Mouse (Mus musculus) layer of hippocampus, adult 9-10 months (tissue): ENCODE measurements around the gene Focad.

Experiments used
- DNase-seq: peaks from one replicate; pipeline ENCODE4 v3.0.0; 2022; ENCODE audit warnings: low spot score

Gene Focad

DNA sequence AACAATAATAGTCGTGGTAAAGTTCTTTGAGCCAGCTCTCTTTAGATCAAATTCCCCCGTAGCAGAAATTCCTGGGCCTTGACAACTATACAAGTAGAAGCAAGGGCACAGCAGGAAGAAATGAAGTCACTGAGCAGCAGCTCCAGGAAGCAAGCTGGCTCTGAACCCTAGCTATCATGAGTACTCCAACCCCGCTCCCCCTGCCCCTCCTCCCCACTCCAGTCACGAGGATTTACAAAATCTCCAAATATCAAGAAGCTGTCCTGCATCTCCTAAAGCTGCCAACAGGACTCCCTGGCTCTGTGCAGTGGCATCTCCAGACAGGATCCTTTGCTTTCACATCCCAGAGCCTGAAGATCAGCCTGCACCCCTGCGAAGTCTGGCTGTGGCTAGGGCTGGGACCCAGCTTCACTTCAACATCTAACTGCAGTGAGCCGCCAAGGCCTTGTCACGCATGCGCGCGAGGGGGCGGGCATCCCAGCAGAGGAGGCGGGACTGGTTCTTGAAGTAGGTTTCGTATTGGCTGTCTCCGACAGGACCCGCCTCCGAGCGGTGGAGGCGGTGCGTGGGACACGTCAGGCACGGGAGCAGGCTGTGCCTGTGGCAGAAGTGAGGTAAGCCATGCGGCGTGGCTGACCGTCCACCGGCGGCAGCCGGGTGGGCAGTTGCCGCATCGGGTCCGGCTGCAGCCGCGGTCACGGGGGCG is at the start of gene Focad:
Focad (plus strand) TSS at position 568 of the 706 bp plus-strand sequence.
- peak; percentile 92 for DNase-seq

DNA sequence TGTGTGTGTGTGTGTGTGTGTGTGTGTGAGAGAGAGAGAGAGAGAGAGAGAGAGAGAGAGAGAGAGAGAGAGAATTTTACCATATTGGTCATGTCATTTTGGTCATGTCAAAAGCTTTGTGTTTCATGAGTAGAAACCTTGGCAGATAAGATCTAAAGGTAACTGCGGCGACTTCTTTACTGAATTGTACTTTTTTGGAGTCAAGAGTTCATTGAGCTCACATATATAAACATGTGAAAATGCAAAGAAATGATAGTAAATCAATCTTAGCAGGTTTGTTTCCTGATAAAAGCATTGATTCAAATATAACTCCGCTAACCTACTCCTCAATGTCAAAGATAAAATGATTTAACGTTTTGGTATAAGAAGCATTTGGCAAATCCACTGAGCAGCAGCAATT is 49.3 kb upstream of the Focad start:
- no peak for DNase-seq

DNA sequence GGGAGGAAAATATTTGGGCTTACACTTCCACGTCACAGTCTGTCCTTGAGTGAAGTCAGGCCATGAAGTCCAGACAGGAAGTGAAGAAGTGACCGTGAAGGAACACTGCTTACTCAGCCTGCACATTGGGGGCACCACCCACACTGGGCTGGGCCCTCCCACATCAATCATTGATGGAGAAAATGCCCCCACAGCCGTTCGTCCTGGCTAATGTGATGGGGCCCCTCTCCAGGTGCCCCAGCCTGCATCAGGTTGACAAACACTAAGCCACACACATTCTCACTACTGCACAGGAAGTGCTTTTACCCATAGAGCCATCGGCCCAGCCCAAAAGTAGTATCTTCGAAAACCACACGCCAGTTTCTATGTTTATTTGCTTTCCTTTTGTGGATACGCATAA is 48.1 kb upstream of the Focad start:
- DNase-seq, result no peak

DNA sequence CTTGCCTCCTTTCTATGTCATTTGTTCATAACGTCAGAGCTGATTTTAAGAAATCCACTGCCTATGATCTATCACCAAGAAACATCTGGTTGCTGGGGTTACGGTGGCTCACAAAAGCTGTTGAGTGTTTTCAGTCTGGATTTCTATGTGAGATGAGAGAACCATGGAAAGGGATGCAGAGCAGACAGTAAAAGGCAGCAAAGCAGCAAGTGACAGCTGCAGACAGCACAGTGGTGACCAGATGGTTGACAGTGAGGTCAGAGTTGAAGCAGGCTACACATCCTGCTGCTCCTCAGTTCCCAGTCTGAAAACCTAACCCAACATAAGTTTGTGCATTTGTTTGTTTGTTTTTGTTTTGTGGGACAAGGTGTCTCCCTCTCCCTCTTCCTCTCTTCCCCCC is 19.0 kb upstream of the Focad start:
- no peak for DNase-seq

- DNase-seq, result no peak
Observed at GRCm38 (mm10) chr4:88078983-88079382, 15.4 kb upstream of the Focad start.

- no peak for DNase-seq
Observed at GRCm38 (mm10) chr4:88081417-88081816, 13.0 kb upstream of the Focad start.

DNA sequence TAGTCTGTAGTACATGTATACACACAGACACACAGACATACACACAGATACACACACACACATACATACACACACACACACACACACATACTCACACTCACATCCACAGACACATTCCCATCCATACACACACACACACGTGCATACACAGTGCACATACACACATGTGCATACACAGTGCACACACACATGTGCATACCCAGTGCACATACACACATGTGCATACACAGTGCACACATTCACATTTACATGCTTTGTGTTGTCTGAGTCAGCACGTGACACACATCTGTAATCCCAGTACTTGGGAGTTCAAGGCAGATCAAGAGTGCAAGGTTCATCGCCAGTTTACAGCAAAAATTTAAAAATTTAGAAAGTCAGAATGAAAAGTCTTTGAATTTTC is 12.5 kb upstream of the Focad start:
- DNase-seq, result no peak

DNA sequence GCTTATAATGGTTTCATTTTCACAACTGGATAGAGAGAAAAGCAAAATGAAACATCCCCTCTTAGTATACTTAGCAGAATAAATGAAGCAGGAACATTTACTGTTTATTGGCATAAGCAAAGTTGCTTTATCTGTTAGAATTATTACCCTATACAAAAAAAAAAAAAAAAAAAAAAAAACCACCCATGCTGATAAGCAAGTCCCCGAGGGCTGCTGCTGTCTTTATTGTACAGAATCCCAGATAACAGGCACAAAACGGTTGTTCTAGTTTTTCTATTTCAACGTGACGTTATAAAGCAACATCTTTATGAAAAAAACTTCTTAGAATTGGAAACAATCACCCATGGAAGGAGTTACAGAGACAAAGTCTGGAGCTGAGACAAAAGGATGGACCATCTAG is 12.0 kb upstream of the Focad start:
- no peak for DNase-seq

- DNase-seq, result no peak
Observed at GRCm38 (mm10) chr4:88083781-88084180, 10.6 kb upstream of the Focad start.

DNA sequence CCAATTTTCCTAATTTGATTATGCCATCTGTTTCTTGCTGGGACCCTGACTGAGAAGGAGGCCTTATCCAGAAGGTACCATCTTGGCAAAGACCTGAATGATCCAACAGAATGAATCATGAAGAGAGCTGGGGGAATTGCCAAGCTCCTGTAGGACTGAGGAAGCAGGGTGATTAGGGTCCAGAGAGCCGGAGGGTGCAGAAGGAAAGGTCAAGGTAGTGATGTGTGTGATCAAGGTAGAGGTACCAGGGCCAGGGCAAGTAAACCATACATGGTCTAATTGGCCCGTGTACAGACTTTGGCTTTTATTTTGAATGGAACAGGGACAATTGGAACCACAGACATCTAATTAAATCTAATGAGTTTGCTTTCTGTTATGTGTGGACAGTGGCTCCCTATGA is 4.1 kb upstream of the Focad start:
- no peak for DNase-seq

DNA sequence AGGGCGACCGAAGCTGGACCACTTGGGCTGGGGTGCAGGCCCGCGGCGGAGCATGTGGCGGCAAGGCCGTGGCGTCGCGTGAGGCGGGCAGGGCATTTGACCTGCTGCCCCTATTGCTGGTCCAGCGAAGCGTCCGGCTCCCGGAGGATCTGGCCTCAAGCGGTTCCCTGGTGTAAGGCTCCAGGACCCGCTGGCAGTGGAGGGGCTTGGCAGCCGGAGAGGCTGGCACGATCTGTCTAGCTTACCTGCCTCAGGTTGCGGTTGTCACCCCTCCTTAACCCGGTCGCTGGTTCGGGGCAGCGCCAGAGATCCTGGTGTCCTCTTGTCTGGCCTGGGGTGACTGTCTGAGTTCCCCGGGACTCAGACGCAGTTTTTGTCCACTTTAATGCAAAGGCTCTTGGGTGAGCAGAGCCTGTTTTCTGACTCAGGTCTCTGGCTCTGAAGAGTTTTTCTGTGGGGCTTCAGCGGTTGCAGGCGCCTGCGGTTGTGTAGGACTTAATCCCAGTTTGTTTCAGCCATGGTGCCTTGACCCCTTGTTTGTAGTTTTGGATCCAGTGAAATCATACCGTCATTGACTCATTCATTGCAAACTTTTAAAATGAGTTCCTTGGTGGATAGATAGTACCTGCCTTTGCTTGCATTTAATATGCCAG is 465 bp downstream of the Focad start:
- no peak for DNase-seq

DNA sequence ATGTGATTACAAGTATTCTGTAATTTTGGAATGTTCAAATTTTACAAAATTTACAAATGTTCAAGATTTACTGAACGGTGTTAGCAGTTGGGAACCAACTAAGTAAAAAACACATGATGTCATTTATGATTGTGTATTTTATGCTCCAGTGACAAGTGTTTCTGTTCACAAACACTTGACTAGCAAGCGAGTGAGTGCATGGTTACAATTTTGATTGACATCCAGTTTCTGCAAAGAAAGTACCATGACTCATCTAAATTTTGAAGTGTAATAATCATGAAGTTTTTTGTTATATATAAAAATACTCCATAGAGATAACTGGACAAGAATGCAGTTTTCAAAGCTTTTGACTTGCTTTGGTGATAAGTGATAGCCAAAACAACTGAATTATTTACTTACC is 1.3 kb downstream of the Focad start:
- no peak for DNase-seq

GRCm38 (mm10) chr4:88108585-88108984 is 14.2 kb downstream of the Focad start:
- DNase-seq, result no peak

- DNase-seq, result no peak
Observed at GRCm38 (mm10) chr4:88117331-88117730, 22.9 kb downstream of the Focad start.

GRCm38 (mm10) chr4:88117942-88118341 is 23.5 kb downstream of the Focad start:
- DNase-seq, result no peak

GRCm38 (mm10) chr4:88118750-88119395 is 24.4 kb downstream of the Focad start:
- DNase-seq, result no peak

GRCm38 (mm10) chr4:88120091-88120490 is 25.7 kb downstream of the Focad start:
- no peak for DNase-seq

DNA sequence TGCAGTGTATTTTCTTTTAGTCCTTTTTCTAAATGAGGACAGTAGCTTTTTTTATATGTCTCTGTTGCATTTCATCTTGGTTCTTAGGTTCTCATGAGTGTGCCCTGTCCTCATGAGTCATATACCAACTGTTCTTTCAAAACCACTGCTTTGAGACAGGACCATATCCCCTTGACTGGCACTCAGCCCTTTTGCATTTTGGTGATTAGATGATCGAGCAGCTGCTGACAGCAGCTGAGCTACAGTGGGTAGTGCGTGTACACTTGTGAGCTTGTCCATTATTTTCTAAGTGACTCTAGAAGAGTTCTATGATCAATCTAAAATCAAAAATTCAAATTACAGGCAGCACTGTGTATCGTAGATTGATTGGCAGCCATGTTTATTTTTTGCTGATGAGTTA is 28.0 kb downstream of the Focad start:
- DNase-seq, result no peak

DNA sequence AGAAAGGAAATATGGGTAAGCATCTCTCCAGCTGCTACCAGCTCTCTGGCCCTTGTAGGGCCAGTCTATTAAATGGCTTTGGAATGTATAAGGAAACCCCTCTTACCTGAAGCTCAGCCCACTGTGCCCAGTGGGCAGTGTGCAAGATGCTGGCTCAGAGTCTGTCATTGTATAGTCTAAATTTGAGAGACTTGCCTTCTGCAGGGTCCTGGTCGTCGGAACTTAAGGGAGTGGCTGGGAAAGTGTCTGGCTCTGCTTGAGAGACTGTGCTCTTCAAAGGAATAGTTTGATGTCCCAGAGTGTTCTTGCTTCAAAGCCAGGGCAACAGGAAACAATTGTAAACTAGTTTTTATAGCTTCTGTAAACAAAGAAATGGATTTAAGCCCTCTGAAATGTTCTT is 41.5 kb downstream of the Focad start:
- DNase-seq, result no peak

DNA sequence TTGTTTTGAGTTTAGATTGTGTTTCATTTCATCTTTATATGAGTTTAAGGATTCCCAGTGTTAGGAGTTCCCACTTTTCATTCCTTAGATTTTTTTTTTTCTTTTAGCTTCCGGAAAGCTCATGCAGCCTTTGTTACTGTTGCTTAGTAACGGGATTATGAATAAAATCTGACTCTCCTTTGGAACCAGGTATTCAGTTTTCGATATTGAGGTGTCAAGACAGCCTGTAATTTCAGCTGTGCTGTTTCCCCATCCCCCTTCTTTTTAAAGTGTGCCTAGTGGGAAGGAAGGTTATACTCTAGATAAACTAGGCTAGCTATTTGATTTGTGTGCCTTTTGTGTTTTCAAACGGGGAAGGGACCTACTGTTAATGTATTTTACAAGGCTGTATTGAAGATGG is 42.1 kb downstream of the Focad start:
- DNase-seq, result no peak

- DNase-seq, result no peak
Observed at GRCm38 (mm10) chr4:88138366-88138917, 44.0 kb downstream of the Focad start.

DNA sequence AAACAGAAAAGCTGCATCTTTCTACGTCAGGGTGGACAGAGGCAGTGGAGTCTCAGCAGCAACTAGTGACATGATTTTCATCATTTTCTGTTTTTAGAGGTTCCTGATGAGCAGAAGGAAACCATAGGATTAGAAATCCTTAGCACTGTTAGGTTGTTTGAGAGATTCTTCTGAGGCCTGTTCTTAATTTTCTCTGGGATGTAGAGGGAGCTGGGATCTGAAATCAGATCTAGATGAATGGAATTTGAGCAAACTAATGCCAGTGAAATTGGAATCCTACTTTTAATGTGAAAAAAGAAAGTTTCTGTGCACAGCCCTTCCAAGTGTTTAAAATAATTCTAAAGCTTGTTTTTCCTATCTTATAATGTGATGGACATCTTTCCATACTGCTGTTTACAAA is 55.0 kb downstream of the Focad start:
- DNase-seq, result no peak

- no peak for DNase-seq
Observed at GRCm38 (mm10) chr4:88155490-88156160, 61.2 kb downstream of the Focad start.
